ENCODE assay signal across 8 mouse cellular contexts in the genomic region with DNA sequence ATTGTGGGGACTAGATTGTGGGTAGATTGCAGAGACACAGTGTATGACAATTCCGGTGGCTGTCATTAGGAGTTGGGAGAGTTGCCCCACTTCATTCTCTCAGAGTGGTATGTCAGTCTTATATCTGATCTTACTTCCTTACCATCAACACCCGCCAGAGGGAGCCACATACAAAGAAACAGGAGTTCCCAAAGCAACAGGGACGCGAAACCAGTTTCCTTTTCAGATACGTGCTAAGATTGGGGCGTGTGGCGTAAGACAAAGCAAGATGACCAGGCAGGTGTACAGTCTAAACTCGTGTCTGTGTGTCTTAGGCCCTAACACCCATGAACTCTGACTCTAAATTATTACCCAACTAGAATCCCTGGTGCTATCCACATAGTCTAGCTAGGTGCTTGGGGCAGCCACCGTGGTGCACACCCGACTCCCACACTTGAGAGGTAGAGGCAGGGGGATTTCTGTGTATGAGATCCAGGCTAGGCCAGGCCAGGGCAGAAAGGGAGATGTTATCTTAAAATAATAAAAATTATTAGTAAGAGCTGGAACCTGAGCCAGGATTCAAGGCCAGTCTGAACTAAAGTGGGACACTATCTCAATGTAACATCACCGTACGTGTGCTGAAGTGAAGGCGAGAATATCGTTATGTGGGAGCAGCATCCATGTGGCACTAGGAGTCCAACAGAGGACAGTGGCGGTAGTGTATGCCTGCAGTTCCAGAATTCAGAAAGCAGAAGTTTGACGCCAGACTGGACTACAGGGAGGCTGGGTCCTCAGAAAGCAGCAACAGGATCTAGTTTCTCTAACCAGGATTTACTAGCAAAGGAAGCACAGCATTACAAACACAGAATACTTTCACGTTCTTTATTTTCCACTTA. TPM values are rescaled to one million over a fixed set of nuclear protein-coding genes. Genes with fewer than 3 reads are reported as not detected.
DNase-seq lines count a peak whose midpoint lies in the region; ATAC-seq lines count a peak whose summit lies in the region.

No protein-coding gene starts in this region.

- peak; percentile 93 for DNase-seq in NIH3T3 (ENCODE audit: low read depth)
- DNase-seq in cerebellum, adult 9-11 months, result peak; percentile 73
- peak; percentile 85 for DNase-seq in hindbrain, embryonic 10.5 days (ENCODE audit: low spot score)
- DNase-seq in layer of hippocampus, adult 9-10 months (ENCODE audit: low spot score), result peak; percentile 98
- peak; percentile 72 for DNase-seq in ovary, postnatal 10 days (ENCODE audit: low spot score)
- DNase-seq in thymus, postnatal 10 days (ENCODE audit: low spot score in 2 of 2), result peak; percentile 78 to 91

- peak overlapping the region; percentile 39 for H3K9ac ChIP-seq in lung, embryonic 16.5 days (ENCODE audit: low read length)

- no peaks in the 10 kb centered on the region for H3K9me3 ChIP-seq in hindbrain, embryonic 10.5 days
- H3K9me3 ChIP-seq in lung, embryonic 16.5 days (ENCODE audit: control insufficient read depth, low read length), result no peaks in the 10 kb centered on the region

- no peak overlapping the region for H3K4me3 ChIP-seq in hindbrain, embryonic 10.5 days
- peak overlapping the region; percentile 23 for H3K4me3 ChIP-seq in lung, embryonic 16.5 days (ENCODE audit: low read length)

- ATAC-seq in frontal cortex, adult (ENCODE audit: low TSS enrichment), result peak; percentile 27
- ATAC-seq in lung, embryonic 16.5 days (ENCODE audit: low read depth), result peak; percentile 16; the same call in 1 of the 2 replicates

- peak overlapping the region; percentile 80 for H3K27ac ChIP-seq in hindbrain, embryonic 10.5 days
- H3K27ac ChIP-seq in lung, embryonic 16.5 days (ENCODE audit: low read length), result peak overlapping the region; percentile 76

- peak overlapping the region; percentile 31; the same call in 1 of the 2 replicates for H3K4me2 ChIP-seq in lung, embryonic 16.5 days (ENCODE audit: low read depth, low read length)

- peaks cover 63% of the 10 kb centered on the region for H3K36me3 ChIP-seq in hindbrain, embryonic 10.5 days
- H3K36me3 ChIP-seq in lung, embryonic 16.5 days (ENCODE audit: control insufficient read depth, insufficient read depth, low read length), result peaks cover 18% of the 10 kb centered on the region

- H3K27me3 ChIP-seq in hindbrain, embryonic 10.5 days (ENCODE audit: insufficient read depth, poor library complexity, severe bottlenecking), result no peaks in the 10 kb centered on the region
- no peaks in the 10 kb centered on the region for H3K27me3 ChIP-seq in lung, embryonic 16.5 days (ENCODE audit: control insufficient read depth, insufficient read depth, low read depth, low read length)

- 62% methylated on average over 17 of the region's 17 CpGs for WGBS in hindbrain, embryonic 10.5 days
- WGBS in lung, embryonic 16.5 days, result 43% methylated on average over 17 of the region's 17 CpGs

- H3K4me1 ChIP-seq in hindbrain, embryonic 10.5 days (replicated peaks), result peaks cover 22% of the 10 kb centered on the region
- peaks cover 24% of the 10 kb centered on the region for H3K4me1 ChIP-seq in lung, embryonic 16.5 days (replicated peaks; ENCODE audit: control insufficient read depth, insufficient read depth, low read length)

RNA-seq across cellular contexts. Expression of a gene that starts 5.1 kb away (rescaled TPM):
- 15.2 and 24.1 TPM in 2 replicates for polyA plus RNA-seq in hindbrain, embryonic 10.5 days (2016; fragmentation: Nextera tagmentation; extraction: Ambion mirVana)
- 10.5 and 13.4 TPM in 2 replicates for polyA plus RNA-seq in lung, embryonic 16.5 days (2015; fragmentation: Nextera tagmentation; extraction: Ambion mirVana)

RNA-seq across cellular contexts. Expression of a gene that starts 29.2 kb away (rescaled TPM):
- 14.5 and 16.4 TPM in 2 replicates for polyA plus RNA-seq in hindbrain, embryonic 10.5 days (2016; fragmentation: Nextera tagmentation; extraction: Ambion mirVana)
- 15.8 and 18.2 TPM in 2 replicates for polyA plus RNA-seq in lung, embryonic 16.5 days (2015; fragmentation: Nextera tagmentation; extraction: Ambion mirVana)

RNA-seq across cellular contexts. Expression of a gene that starts 40.4 kb away (rescaled TPM):
- polyA plus RNA-seq in hindbrain, embryonic 10.5 days (2016; fragmentation: Nextera tagmentation; extraction: Ambion mirVana), result 160 and 168 TPM in 2 replicates
- 84.3 and 93.1 TPM in 2 replicates for polyA plus RNA-seq in lung, embryonic 16.5 days (2015; fragmentation: Nextera tagmentation; extraction: Ambion mirVana)
